Mouse (Mus musculus) heart, adult 9 months (tissue): Measurements from ENCODE around the gene Ereg.

ENCODE experiments used
- DNase-seq, 2 experiments: peaks; one replicate each; pipeline ENCODE4 v3.0.0; 2022; ENCODE audit warnings: low spot score in 2 of 2

Ereg gene

DNA sequence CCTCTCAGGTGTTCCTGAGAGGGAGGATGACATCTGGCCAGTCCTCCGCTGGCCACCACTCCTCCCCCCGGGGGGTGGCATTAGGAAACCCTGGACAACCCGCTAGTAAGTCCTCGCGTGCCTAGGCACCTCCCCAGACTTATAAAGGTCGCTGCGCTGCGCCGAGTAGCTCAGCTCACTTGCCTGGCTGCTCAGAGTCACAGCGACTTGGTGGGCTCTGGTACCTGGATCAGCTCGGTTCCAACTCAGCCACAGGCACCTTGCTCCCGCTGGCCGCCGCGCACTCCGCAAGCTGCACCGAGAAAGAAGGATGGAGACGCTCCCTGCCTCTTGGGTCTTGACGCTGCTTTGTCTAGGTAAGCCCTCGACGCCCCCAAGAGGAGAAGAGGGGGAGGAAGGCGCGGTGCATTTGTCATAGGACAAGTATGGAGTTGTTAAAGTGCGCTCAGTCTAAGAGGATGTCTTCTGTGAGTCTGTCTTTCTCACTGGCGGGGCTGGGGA is at the start of gene Ereg:
Ereg (plus strand) TSS at position 173 of the 501 bp plus-strand sequence.
- no peak for DNase-seq

DNA sequence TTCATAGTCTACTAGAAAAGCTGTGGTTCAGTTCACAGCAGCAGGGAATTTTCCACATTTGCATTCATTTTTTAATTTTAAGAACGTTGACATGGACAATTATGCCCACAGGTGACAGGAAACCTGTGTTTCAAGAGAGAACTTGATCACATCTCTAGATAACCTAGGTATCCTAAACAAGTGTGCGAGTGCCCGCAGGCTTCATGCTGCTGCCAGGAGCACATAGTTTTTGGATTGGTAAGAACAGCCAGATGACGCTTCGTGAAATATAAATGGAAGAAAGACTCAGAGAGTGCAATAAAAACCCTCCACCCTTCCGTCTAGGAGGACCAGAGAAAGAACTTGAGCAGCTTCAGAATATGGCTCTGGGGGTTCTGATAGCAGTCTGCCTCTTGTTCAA is 47.3 kb upstream of the Ereg start, which contains the start of gene Epgn:
Epgn (plus strand) TSS at position 301 of the 400 bp plus-strand sequence.
- DNase-seq, result no peak

DNA sequence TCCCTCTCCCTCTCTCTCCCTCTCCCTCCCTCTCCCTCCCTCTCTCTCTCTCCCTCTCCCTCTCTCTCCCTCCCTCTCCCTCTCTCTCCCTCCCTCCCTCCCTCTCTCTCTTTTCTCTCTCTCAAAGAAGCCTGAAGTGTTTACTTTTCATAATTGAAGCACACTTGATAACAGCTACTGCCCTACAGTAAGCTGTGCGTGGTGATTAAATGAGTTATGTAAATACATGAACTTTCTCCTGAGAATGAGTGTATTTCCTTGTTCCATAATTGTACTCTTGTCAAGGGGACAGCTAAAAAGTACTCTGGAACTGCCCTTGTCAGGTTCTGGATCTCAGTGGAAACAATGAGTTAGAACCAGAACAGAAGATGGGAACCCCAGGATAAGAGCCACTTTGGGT is 46.6 kb upstream of the Ereg start:
- no peak for DNase-seq

DNA sequence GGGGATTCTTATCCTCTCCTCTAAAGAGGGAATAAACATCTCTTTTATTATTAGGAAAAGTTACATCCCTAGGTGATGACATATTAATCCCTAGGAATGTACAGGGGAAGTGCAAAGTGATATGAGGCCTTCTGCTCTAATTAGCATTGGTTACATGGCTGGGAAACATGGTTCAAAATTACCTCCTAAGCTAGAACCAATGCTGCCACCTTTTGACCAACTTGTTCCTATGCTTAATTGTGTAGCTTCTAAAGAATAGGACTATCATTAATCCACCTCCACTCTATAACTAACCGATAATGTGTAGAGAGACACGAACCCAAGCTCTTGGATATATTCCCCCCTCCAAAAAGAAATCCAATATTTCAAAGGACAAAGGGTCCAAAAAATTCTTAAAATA is 43.8 kb upstream of the Ereg start:
- no peak for DNase-seq

DNA sequence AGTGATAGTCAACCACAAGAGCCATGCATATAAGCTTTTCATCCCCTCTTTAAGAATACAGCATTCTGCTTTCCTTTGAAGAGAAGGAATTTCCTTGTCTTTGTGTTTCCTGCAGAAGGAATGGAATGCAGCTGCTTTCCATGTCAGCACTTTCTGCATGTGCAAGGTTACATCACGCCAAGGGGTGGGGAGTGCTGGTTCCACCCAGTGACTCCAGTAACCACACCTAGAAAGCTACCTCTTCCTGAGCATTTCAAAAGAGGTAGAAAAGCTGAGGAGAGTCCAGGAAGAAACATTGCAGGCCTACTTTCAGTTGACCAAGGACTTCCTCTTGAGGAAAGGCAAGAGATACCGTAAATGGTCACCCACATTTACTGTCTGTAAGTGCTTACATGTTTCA is 39.1 kb upstream of the Ereg start:
- no peak for DNase-seq

DNA sequence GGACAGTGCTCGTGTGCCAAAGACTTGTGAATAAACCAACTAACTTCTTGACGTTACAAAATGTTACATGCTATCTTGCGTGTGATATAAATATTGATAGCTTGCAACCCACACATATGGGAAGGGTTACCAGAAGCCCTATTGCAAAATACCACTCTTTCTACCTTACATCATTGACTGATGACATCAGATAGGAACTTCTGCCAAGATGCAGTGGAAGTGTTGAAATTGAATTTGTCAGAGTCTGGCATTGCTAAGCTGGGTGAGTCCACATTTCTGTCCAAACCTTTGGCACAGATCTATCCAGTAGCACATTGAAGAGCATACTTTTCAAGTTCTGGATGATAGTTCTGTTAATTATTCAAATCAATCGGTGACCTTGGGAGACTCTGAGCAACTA is 37.8 kb upstream of the Ereg start:
- peak; percentile 19 to 51 for DNase-seq

DNA sequence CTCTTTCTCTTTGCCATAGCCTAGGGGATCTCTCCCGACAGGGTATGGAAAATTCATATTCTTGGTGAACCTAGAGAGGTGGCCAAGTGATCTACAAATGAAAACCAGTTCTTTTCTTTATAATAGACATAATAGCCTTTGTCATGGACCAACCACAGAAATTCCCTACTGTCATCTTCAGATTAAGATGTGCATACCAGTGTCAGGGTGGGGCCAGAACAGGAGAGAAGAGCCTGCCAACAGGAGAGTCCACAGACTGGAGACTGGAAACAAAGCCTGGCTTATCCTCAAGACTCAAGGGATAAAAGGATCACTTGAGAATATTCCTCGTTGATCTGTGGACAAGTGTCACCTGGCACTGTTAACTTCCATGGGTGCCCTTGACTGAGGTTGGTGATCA is 36.7 kb upstream of the Ereg start:
- no peak for DNase-seq

DNA sequence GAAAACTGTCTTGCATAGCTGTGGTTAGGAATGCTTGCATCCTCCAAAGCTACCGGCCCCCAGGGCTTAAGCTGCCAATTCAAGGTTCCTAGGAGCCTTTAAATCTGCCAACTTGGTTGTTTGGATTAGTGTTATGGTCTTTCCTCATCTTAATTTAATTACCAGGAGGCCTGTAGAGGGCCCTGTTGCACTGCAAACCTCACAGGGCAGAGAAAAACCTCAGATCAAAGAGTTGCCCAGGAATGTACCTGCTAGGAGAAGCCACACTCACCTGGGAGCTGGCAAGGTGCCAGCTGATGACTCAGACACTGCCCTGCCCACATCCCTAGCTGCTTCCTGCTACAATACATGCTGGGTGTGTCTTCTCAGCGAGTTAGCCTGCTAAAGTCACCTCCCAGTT is 35.9 kb upstream of the Ereg start:
- peak in 1 of 2 experiments; percentile 5 for DNase-seq

DNA sequence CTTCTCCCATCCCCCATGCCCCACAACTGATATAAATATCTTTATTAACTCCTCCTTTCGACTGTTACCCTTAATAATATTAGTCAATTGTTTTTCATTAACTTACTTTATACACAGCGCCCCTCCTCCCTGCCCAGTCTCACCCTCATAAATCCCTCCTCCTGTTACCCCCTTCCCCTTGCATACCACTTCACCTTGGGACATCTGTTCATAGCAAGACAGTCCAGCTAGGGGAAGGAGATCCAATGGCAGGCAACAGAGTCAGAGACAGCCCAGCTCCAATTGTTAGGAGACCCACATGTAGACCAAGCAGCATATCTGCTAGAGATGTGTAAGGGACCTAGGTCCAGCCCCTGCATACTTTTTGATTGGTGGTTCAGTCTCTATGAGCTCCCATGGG is 35.5 kb upstream of the Ereg start:
- no peak for DNase-seq

DNA sequence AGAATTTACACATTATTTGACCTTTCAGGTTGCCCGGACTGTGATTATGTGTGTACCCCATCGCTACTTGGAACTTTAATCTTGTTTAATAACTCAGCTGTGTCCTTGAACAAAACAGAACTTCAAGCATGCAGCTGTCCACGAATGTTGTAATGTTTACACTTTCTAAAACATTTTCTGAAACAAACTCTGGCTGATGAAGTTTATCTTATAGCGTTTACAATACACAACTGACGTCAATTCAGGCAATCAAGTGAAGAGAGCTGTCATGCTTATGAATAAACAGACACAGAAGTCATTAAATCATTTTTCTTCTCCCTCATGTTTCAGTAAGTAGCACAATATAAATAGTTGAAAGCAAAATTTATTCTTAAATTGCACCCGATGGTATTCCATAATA is 26.4 kb upstream of the Ereg start:
- DNase-seq, result no peak

DNA sequence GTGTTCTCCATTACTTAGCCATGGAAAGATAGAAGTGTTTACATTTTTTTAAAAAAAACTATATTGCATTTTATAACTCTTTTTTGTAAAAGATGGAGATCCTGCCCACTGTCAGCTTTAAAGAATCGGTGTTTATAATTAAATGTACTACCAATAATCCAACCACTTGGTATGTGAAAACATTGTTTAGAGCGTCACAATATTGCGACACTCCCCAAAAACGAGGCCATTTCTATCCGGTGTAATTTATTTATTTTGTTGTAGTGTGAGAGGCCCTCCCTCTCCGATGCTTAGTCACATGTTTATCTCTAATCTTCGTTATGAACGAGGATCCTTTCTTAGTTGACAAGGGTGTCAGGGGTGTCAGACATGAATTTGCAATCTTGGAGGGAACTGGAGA is 26.0 kb upstream of the Ereg start:
- DNase-seq, result no peak

DNA sequence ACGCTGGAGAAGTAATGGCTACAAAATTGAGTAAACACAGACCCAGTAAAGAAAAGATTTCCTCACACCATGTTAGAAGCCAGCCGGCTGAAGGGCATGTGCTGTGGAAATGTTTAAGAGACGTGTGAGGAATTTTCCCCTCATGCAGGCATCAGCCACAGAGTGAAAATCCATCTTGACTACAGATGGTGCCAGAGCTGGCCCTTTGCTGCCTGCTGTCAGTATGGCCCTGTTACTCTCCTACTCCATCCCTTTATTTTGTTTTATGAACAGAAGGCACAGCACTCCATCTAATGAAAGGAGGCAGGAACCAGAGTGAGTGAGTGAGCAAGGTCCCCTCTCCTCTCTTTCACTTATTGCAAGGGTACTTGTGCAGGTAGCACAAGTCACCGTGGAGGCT is 2.1 kb upstream of the Ereg start:
- DNase-seq, result no peak

DNA sequence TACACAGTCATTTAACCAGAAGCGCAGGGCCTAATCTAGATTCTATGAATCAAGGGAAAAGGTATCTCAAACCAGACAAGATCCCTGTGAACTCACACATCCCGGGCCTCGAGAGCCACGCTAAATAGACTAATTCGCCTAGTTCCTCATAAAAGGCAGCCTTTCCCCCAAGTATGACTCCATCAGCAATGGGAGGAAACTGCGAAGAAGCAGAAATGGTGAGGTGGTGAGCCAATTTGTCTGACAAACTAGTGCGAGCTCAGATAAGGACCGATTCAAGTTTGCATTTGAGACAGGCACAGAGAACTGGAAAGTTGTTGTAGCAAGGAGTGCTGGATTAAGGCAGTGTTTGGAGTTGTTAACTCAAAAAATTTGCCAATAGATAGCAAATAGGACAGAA is 796 bp upstream of the Ereg start:
- DNase-seq, result no peak

DNA sequence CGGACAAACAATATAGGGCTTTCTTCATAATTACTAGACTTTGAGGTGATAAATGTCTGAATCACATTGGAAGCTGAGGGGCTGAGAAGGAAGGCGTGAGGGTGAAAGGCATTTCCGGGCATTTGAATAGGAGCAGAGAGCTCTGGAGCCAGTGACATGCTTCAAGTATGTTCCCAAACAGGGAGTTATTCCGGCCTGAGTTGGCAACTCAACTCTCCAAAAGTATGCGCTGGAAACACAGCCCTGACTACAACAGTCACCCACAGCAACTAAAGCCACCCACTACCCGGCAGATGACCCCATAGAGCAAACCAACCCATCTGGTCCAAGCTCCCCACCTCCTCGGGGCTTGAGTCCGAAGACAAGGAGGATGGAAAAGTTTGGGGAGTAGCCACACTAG is 396 bp upstream of the Ereg start:
- DNase-seq, result peak; percentile 3 to 13

DNA sequence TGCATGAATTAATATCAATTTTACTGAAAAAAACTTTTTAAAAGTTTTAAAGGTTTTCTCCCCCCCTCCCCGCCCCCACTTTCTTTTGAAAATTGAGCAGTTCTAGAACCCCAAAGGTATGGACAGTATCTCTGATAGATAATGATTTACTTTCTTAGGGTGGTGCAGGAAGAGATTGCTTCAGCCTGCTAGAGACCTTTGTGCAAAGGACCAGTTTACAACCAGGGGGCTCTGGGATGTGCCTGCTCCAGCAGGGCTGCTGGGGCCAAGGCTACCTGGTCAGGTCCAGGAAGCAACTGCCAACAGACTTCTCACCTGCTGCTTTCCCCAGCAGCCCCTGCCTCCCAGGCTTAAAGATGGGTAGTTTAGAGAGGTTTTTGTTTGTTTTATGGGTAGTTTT is 599 bp downstream of the Ereg start:
- no peak for DNase-seq

DNA sequence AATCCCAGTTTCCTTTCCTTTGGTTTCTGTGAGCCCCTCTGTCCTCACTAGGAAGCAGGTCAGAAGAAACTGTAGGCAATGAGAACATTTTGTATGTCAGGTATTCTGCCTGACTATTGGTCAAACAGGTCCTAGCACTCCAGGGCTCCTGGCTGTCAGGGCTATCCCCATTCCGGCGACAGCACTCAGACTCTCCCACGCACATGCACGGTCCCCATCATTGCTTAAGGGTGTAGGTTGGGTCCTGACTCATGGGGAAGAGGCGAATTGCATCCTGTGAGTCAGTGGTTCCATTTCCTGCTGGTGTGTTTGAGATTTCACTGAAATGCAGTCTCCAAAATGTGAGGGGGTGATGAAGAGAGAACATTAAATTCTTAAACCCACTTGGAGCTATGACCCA is 8.6 kb downstream of the Ereg start:
- DNase-seq, result no peak

DNA sequence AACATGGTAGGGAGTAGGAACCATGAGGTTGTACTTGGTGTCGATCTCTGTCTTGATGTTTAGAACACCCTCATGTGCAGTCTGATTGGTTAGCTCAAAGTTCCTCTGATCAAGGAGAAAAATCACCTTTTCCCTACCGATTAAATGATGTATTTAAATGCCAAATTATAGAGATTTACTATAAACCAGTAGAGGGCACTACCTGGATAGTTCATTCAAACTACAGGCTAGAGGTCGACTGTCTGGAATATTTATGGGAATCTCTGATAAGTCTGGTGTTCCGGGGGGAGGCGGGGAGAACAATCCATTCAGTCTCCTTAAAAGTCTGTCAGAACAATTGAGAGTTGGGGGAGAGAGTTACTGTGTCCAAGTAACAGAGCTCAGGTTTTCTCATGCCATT is 10.9 kb downstream of the Ereg start:
- no peak for DNase-seq

DNA sequence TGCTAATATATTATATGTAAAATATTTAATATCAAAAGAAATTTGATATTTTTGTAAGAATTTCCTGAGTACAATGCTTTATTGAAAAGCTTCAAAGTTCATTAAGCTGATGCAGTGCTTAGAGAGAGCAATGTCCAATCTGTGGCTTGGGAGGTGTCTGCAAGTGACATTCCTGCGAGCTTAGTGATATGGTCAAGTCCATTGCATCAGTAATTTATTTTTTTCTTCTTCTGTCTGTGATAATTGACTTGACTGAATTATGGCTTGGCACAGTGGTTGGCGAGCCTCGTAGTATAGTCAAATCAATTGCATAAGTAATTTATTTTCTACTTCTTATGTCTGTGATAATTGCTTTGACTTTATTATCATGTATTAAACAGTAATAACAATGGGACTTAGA is 15.9 kb downstream of the Ereg start:
- no peak for DNase-seq

DNA sequence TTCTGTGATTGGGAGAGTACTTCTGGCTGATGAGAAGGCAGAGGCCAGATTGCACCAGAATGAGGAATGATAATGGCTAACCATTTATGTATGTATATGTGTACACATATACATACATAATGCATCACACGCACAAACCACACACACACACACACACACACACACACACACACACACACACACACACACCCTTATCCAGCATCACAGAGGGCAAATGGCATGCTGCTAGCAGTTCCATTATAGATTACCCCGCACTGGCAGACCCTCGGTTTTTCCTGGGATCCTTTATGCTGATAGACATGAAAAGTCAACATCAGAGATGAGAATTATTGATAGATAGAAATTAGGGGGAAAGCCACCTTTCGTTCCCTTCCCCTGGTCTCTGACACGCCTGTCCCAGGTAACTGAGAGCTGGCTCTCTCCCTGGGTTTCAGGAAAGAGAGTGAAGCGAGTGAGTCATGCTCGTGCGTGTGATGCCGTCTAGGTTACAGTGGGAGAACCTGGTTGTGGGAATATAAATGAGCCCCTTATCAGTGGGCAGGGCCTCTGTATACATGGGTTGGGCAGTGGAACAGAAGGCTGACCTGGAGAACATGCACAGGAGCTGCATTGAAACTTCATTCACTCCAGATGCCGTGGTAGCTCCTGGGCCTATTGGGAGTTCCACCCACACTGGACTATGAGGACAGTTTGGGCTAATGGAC is 23.6 kb downstream of the Ereg start:
- no peak for DNase-seq

DNA sequence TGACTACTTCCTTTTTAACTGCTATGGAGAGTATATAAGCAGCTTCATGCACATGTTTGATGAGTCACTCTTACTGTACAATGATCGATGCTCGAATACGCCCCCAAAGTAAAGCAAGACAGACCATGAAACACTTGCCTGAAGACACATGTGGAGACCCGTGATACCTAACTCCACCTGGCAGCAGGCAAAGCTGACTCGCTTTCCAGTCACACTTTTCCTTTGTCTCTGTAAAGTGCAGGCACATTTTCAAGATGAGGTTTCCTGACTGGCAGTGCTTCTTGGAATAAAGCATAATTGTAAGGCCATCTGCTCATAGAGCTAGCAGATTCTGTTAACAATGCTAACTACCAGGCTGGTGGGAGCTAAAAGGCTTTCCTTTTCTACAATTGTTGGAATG is 27.3 kb downstream of the Ereg start:
- DNase-seq, result no peak

DNA sequence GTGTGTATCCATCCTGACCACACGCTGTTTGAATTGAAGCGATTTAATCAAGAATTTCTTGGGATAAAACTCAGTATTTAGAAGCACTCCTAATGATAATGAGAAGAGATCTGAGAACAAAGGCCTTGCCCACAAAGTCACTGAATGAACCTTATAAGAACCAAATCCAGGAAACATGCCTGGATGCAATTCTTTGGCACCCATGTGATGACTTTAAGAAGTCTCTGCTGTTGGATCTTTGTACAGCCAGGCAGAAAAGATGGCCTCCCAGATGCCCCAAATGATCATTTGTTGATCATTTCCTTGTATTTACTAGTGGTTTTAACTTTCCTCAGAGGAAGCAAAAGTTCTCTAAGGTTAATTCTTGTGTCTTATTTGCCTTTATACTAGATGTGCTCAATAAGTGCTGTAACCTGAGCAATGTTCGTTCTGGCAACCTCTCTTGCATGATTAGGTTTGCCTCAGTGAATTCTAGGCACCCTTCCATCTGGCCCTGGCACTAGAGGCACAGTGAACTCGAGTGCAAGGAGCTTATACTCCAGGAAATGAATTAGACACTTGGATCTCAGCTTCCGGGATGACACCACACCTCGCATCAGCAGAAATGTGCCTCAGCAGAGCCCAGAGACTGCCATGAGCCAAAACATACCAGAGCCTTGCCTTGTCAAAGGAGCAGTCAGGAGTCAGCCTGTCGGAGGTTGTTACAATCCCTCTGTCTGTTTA is 29.7 kb downstream of the Ereg start:
- DNase-seq, result no peak

DNA sequence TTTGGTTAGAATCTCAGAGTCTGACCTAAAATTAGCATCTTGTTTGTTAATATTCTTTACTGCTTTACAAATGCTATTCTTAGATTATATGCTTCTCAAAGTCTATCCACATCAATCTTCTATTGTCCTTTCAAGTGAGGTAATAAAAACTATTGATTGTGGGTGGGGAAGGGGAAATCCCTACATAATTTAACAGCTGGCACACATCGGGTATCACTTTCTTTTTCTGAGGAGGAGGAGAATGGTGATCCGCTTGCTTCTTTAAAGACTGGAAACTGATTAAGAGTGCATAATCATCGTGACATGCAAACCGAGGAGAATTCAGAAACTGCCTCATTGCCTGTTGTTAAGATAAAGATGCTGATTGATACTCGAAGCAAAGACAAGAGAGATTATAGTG is 31.8 kb downstream of the Ereg start:
- DNase-seq, result no peak

DNA sequence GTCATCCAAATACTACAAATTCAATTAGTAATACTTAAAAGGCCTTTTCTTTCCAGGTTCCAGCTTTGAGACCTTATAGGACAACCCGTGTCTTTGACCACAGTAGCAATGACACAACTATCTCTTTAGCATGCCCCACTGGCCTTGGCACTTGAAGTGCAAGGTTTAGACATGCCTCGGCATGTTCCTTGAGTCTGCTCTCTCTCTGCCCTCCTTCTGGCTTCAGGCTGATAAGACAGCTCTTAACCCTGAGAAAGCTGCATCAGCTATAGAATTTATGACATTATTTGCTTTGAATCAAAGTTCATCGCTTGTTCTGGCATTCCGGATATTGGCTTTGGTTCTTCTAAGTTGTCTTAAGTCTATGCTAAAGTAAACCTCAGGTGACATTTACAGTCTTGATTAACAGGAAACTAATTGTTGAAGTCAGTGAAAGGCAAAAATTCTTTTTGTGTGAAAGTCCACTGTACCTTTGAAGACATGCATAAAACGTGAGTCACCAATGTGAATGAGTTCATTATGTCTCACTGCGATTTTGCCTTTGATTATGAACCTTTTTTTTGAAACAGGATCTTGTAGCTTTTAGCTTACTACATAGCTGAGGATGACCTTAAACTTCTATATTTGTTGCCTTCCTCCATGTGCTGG is 35.7 kb downstream of the Ereg start:
- no peak for DNase-seq
